Mouse (Mus musculus) ES-CJ7 (cell line): ENCODE data around the gene Tuba1a.
"Not testable (repeated sequence)": the region's sequence is repeated elsewhere in the genome, so short reads cannot be mapped to it uniquely, and the experiment has no call there.

ENCODE experiments used
- DNase-seq: peaks from one replicate; pipeline ENCODE4 v3.0.0; 2011; ENCODE audit warnings: low read depth, low spot score

The Tuba1a gene

GRCm38 (mm10) chr15:98956000-98956399 lies 2.5 kb upstream of the Tuba1a start:
- DNase-seq = no peak

GRCm38 (mm10) chr15:98955324-98955723 lies 1.8 kb upstream of the Tuba1a start:
- DNase-seq = no peak

- DNase-seq = no peak
Measured at GRCm38 (mm10) chr15:98954425-98955253, 1.1 kb upstream of the Tuba1a start.

GRCm38 (mm10) chr15:98952751-98953400 lies 627 bp downstream of the Tuba1a start:
- peak; percentile 85 for DNase-seq

GRCm38 (mm10) chr15:98952063-98952455 lies 1.4 kb downstream of the Tuba1a start:
- DNase-seq = no peak

GRCm38 (mm10) chr15:98951122-98952062 lies 2.1 kb downstream of the Tuba1a start:
- not testable (repeated sequence) for DNase-seq

GRCm38 (mm10) chr15:98949607-98949892 lies 4.0 kb downstream of the Tuba1a start:
- DNase-seq = no peak

GRCm38 (mm10) chr15:98948857-98949606 lies 4.5 kb downstream of the Tuba1a start:
- no peak for DNase-seq

- DNase-seq = no peak
Measured at GRCm38 (mm10) chr15:98948382-98948781, 5.1 kb downstream of the Tuba1a start.

- no peak for DNase-seq
Measured at GRCm38 (mm10) chr15:98947884-98948283, 5.6 kb downstream of the Tuba1a start.

- peak; percentile 55 for DNase-seq
Measured at GRCm38 (mm10) chr15:98943133-98943532, 10.4 kb downstream of the Tuba1a start.

- no peak for DNase-seq
Measured at GRCm38 (mm10) chr15:98942081-98942480, 11.4 kb downstream of the Tuba1a start.

GRCm38 (mm10) chr15:98941539-98941938 lies 12.0 kb downstream of the Tuba1a start:
- DNase-seq = no peak

GRCm38 (mm10) chr15:98940816-98941215 lies 12.7 kb downstream of the Tuba1a start:
- no peak for DNase-seq

GRCm38 (mm10) chr15:98934217-98934839 lies 19.2 kb downstream of the Tuba1a start, which contains the start of gene Tuba1b:
TSS of gene Tuba1b (minus strand) at chr15:98934565.
- DNase-seq = peak; percentile 84

- peak; percentile 98 for DNase-seq
Measured at GRCm38 (mm10) chr15:98933833-98934216, 19.7 kb downstream of the Tuba1a start.

GRCm38 (mm10) chr15:98933004-98933671 lies 20.4 kb downstream of the Tuba1a start:
- DNase-seq = peak; percentile 41

GRCm38 (mm10) chr15:98930998-98931397 lies 22.5 kb downstream of the Tuba1a start:
- DNase-seq = no peak

GRCm38 (mm10) chr15:98930017-98930734 lies 23.3 kb downstream of the Tuba1a start:
- DNase-seq = peak; percentile 48
